Mouse (Mus musculus) bone marrow macrophage, adult 2 months (primary cell): ENCODE measurements around the gene Amotl1.

Experiments used
- CTCF ChIP-seq: IDR thresholded peaks from 2 replicates; pipeline ENCODE4 v1.5.1; 2012; ENCODE audit warnings: low read depth, mild to moderate bottlenecking, low read length, moderate library complexity
- POLR2A ChIP-seq: IDR thresholded peaks from 2 replicates; pipeline ENCODE4 v1.6.1; 2012; ENCODE audit warnings: mild to moderate bottlenecking, low read depth, low read length, borderline replicate concordance

- TF ChIP-seq CTCF: no peak
- TF ChIP-seq POLR2A: no peak
Observed at GRCm38 (mm10) chr9:14625961-14626360, 18.9 kb downstream of the Amotl1 start.
